Mouse (Mus musculus) inflammation-experienced regulatory T-cells, adult 6 months (primary cell): ENCODE data around the gene C130026I21Rik. TPM values are rescaled to one million over a fixed set of nuclear protein-coding genes. Genes with fewer than 3 reads are reported as not detected.
"Not testable (repeated sequence)": the region's sequence is repeated elsewhere in the genome, so short reads cannot be mapped to it uniquely, and the experiment has no call there.

Experiments used
- ATAC-seq: one replicate; pipeline ENCODE4 v1.8.0; 2017
- polyA plus RNA-seq, 3 experiments: library from polyadenylated mRNA; unstranded; fragments of 100-300 nt; shearing (Covaris generic); gene quantifications; one replicate each; pipeline ENCODE4 v1.2.1; 2017

The C130026I21Rik gene
- 10 to 100 TPM; 51.5 to 71.7 (median 63.8) TPM for polyA plus RNA-seq

- not testable (repeated sequence) for ATAC-seq
Observed at GRCm38 (mm10) chr1:85270466-85270865, at the start of gene C130026I21Rik. Gene C130026I21Rik, minus strand, starts transcription at chr1:85270566.

DNA sequence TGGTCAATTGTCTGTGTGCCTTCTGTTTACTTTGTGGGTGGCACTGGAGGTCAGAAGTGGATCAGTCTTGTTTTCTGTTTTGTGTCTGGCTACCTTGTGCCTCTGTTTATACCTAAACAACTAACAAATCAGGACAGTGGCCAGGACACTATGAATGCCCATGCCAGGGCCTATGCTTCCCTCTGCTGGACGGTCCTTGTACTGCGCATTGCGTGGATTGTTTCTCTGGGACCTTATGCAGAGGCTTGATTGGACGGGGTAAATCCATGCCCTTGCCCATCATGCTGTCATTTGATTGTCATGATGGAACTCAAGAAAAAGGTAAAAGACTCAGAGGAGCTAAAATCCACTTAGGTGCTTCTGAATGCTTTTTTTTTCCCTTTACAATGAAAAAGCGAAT, 16.7 kb upstream of the C130026I21Rik start:
- ATAC-seq = not testable (repeated sequence)

- not testable (repeated sequence) for ATAC-seq
Observed at GRCm38 (mm10) chr1:85276421-85276820, 6.1 kb upstream of the C130026I21Rik start.

GRCm38 (mm10) chr1:85258634-85259033, 11.7 kb downstream of the C130026I21Rik start:
- not testable (repeated sequence) for ATAC-seq

DNA sequence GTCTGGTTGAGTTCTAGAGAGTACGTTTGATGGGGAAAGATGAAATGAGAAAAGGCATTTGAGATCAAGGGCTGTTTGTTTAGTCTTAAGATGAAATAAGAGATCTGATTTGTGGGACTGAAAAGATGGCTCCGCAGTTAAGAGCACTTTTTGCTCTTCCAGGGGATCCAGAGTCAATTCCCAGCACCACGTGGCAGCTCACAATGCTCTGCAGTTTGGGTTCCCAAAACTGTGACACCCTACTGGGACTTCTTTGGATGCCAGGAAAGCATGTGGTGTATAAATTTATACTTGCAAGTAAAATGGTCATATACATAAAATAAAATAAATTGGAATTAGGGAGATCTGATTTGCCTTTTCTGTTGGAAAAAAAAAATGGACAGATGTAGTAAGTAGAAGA, 15.1 kb downstream of the C130026I21Rik start:
- not testable (repeated sequence) for ATAC-seq

GRCm38 (mm10) chr1:85251211-85251610, 19.2 kb downstream of the C130026I21Rik start:
- ATAC-seq = not testable (repeated sequence)

- ATAC-seq = not testable (repeated sequence)
Observed at GRCm38 (mm10) chr1:85248985-85249384, 21.4 kb downstream of the C130026I21Rik start.

- not testable (repeated sequence) for ATAC-seq
Observed at GRCm38 (mm10) chr1:85246776-85247460, 23.4 kb downstream of the C130026I21Rik start.

GRCm38 (mm10) chr1:85246266-85246665, 24.1 kb downstream of the C130026I21Rik start:
- ATAC-seq = not testable (repeated sequence)

- ATAC-seq = not testable (repeated sequence)
Observed at GRCm38 (mm10) chr1:85244941-85245340, 25.4 kb downstream of the C130026I21Rik start.

- ATAC-seq = not testable (repeated sequence)
Observed at GRCm38 (mm10) chr1:85243023-85243422, 27.3 kb downstream of the C130026I21Rik start.

DNA sequence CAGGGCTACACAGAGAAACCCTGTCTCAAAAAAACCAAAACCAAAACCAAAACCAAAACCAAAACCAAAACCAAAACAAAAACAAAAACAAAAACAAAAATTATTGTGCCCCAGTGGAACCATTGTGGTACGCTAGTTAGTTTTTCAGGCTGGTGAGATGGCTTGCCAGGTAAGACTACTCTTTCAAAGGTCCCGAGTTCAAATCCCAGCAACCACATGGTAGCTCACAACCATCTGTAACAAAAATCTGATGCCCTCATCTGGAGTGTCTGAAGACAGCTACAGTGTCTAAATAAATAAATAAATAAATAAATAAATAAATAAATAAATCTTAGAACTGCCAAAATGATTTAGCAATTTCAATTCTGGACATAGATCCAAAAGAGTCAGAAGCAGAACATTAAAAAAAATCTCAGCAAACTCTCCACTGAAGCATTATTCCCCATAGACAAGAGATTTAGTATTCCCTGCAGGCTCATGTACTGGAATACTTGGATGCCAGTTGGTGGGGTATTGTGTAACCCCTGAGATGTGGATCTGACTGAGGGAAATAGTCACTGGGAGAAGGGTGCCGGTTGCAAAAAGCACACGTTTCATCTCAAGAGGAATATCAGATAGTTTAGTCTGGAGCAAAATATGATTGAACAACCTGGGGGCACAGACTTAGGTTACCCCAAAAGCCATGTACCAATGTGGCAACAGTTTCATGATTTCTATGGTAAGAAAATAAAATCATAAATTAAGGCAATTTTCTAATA, 31.2 kb downstream of the C130026I21Rik start:
- ATAC-seq = not testable (repeated sequence)

DNA sequence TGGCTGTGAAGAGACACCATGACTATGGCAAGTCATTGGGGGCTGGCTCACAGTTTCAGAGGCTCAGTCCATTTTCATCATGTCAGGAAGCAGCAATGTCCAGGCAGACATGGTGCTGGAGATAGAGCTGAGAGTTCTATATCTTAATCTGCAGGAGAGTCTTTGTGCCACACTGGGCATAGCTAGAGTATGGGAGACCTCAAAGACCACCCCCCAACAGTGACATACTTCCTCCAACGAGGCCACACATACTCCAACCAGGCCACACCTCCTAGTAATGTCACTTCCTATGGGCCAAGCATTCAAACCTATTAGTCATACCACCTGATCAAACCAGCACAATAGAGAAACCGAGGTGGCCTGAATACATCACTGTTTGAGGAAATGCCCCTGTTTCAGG, 63.8 kb downstream of the C130026I21Rik start:
- not testable (repeated sequence) for ATAC-seq

DNA sequence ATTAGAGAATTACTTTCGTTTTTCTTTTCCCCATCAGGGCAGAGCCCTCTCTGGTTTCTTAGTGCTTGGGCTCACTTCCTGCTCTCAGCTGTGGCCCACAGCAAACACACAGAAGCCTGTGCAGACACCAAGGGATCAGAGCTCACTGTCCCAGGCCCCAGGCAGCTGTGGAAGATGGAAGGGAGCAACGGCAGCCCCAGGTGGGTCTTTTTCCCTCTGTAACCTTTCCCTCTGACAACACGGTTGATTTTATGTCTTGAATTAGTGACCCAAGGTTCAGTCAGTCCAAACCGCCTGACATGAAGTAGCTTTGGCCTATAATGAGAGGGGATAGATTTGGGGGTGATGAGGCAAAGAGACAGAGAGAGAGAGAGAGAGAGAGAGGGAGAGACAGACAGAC, 70.8 kb downstream of the C130026I21Rik start:
- not testable (repeated sequence) for ATAC-seq

DNA sequence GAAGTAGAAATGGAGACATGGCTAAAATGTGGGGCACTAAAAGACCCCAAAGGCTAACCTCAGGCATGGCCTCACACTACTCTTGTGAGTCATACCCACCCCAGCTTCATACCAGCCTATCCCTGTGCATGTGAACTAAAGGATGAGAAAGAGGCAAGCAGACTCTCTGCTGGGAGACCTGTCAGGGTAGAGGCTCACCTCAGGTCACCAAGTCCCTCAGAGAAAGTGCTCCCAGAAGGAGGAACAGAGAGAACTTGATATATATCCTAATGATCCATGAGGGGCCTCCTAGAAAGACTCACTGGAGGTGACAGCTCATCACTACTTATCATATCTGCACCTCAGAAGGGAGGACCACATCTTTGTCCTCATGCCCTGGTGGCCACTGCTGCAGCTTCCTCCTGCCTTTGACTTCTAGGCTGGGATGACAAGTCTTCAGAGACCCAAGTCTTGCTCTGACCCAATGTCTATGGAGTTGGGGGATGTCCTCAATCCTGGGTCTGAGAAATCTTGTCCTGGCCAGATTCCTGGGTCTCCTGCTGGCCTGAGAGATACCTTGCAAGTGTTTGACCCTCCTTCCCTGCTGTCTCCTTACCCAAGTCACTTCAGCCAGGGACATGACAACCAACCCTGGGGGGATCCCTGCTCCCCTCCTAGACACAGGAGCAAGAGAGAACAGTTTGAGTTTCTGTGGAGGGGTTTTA, 71.6 kb downstream of the C130026I21Rik start:
- not testable (repeated sequence) for ATAC-seq

GRCm38 (mm10) chr1:85196732-85197131, 73.6 kb downstream of the C130026I21Rik start:
- not testable (repeated sequence) for ATAC-seq

- ATAC-seq = not testable (repeated sequence)
Observed at GRCm38 (mm10) chr1:85193761-85194160, 76.6 kb downstream of the C130026I21Rik start.

DNA sequence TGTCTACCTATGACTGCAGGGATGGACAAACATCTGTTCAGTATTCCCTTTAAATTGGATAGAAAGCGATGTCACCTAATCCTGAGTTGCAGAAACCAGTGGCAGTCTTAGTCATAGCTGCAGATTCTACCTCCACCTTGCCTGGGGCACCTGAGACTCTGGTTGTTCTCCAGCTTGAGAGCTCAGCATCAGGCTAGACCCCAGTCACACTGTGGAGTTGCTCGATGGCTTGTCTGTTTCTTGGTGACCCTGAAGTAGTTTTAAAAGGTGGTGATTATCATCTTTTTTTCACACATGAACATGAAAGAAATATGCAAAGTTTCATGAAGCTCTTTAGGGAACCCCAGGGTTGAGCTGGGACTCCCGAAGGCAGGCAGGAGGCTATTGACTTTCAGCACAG, 88.4 kb downstream of the C130026I21Rik start:
- ATAC-seq = not testable (repeated sequence)

DNA sequence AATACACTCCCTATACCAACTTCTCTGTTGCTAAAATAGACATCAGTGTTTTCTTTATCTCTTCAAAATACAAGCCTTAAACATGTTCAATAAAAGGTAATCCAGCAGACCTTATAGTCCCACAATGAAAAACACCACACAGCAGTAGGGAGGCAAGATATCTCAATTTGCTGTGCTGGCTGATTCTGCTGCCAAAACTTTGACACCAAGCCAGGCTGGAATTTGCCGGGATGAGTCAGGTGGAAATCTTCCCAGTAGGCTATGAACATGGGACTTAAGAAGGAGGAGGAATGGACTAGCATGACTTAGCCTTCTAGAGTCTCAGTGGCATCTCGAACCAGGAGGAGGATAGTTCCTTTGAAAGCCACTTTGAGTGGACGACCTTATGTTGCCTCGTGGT, 91.4 kb downstream of the C130026I21Rik start:
- ATAC-seq = not testable (repeated sequence)

DNA sequence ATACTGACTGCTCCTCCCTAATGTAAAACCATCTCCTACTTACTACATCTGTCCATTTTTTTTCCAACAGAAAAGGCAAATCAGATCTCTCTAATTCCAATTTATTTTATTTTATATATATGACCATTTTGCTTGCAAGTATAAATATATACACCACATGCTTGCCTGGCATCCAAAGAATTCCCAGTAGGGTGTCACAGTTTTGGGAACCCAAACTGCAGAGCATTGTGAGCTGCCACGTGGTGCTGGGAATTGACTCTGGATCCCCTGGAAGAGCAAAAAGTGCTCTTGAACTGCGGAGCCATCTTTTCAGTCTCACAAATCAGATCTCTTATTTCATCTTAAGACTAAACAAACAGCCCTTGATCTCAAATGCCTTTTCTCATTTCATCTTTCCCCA, 107.5 kb downstream of the C130026I21Rik start:
- not testable (repeated sequence) for ATAC-seq

DNA sequence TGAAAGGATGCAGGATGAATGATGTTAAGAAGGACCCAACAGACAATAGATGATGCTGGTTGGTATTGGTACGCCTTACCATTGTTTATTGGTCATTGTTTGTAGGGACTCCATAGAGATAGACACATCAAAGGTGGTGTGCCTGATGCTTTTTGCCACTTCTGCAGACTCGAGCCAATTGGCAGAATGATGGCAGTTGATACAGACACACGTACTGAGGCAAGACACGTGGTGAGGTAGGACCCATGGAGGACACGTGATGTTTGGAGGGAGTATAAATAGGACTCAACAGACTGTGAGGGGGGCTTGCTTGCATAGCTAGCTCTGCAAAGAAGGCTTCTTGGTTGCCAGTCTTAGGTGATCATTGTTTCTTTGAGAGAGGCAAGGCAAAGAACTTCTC, 115.2 kb downstream of the C130026I21Rik start:
- ATAC-seq = not testable (repeated sequence)

DNA sequence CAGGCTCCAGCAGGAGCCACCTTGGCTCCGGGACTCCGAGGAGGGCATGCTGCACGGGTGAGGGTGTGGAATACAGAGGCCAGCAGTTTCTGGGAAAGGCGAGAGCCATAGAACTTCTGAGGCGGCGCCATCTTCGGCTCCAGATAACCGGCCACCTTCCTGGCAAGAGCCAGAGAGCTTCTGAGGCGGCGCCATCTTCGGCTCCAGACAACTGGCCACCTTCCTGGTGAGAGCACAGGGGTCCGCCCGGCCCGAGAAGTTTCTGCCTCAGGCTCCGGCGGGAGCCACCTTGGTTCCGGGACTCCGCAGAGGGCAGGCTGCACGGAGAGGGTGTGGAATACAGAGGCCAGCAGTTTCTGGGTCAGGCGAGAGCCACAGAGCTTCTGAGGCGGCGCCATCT, 136.7 kb downstream of the C130026I21Rik start:
- ATAC-seq = not testable (repeated sequence)

DNA sequence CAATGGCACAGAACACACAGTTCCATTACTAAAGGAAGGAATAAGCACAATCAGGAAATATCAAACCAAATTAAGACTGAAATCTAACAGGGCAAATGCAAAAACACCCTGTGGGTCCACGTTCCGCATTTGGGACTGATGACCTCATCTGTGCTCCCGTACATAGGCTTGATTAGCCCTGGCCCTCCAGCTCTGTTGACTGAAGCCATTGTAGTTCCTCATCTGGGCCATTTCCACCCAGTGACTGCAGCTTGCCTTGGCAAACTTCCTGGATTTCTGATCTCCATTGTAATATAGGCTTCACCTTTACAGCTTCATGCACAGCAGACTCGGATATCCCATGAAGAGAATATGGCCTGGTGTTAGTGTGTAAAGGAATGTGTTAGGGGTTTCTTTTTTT, 148.5 kb downstream of the C130026I21Rik start:
- ATAC-seq = not testable (repeated sequence)
